Mouse (Mus musculus): ENCODE measurements around the gene Gm28845.

The Gm28845 gene

GRCm38 (mm10) chr1:65119438-65119837, at the start of gene Gm28845:
Gene Gm28845, minus strand, starts transcription at chr1:65119558.
- DNase-seq (ENCODE audit: low read depth, low spot score): peak; percentile 54

- DNase-seq (ENCODE audit: low read depth, low spot score): no peak
These were observed 48.1 kb upstream of the Gm28845 start for GRCm38 (mm10) chr1:65167496-65167895.

- DNase-seq (ENCODE audit: low read depth, low spot score): peak; percentile 17
These were observed 42.9 kb upstream of the Gm28845 start for GRCm38 (mm10) chr1:65162210-65162609.

GRCm38 (mm10) chr1:65156111-65156510, 36.8 kb upstream of the Gm28845 start:
- DNase-seq (ENCODE audit: low read depth, low spot score): no peak

GRCm38 (mm10) chr1:65154814-65155213, 35.5 kb upstream of the Gm28845 start:
- DNase-seq (ENCODE audit: low read depth, low spot score): no peak

- no peak for DNase-seq (ENCODE audit: low read depth, low spot score)
These were observed 28.6 kb upstream of the Gm28845 start for GRCm38 (mm10) chr1:65147971-65148370.

- no peak for DNase-seq (ENCODE audit: low read depth, low spot score)
These were observed 28.0 kb upstream of the Gm28845 start for GRCm38 (mm10) chr1:65147326-65147725.

GRCm38 (mm10) chr1:65146601-65147000, 27.2 kb upstream of the Gm28845 start:
- no peak for DNase-seq (ENCODE audit: low read depth, low spot score)

GRCm38 (mm10) chr1:65144783-65145182, 25.4 kb upstream of the Gm28845 start:
- DNase-seq (ENCODE audit: low read depth, low spot score): no peak

- DNase-seq (ENCODE audit: low read depth, low spot score): no peak
These were observed 18.2 kb upstream of the Gm28845 start for GRCm38 (mm10) chr1:65137560-65137959.

GRCm38 (mm10) chr1:65132833-65133232, 13.5 kb upstream of the Gm28845 start:
- DNase-seq (ENCODE audit: low read depth, low spot score): no peak

GRCm38 (mm10) chr1:65131671-65132070, 12.3 kb upstream of the Gm28845 start:
- no peak for DNase-seq (ENCODE audit: low read depth, low spot score)

- no peak for DNase-seq (ENCODE audit: low read depth, low spot score)
These were observed 10.9 kb upstream of the Gm28845 start for GRCm38 (mm10) chr1:65130226-65130625.

GRCm38 (mm10) chr1:65129634-65130180, 10.3 kb upstream of the Gm28845 start:
- DNase-seq (ENCODE audit: low read depth, low spot score): no peak

GRCm38 (mm10) chr1:65122574-65123372, 3.4 kb upstream of the Gm28845 start, which contains the start of gene D630023F18Rik:
Gene D630023F18Rik, minus strand, starts transcription at chr1:65123214.
- DNase-seq (ENCODE audit: low read depth, low spot score): no peak

GRCm38 (mm10) chr1:65118150-65118913, 1.0 kb downstream of the Gm28845 start:
- DNase-seq (ENCODE audit: low read depth, low spot score): no peak

- peak; percentile 46 for DNase-seq (ENCODE audit: low read depth, low spot score)
These were observed 5.7 kb downstream of the Gm28845 start for GRCm38 (mm10) chr1:65113536-65114172.

- DNase-seq (ENCODE audit: low read depth, low spot score): peak; percentile 82
These were observed 6.6 kb downstream of the Gm28845 start for GRCm38 (mm10) chr1:65112807-65113196.

GRCm38 (mm10) chr1:65112031-65112806, 7.1 kb downstream of the Gm28845 start:
- peak; percentile 82 for DNase-seq (ENCODE audit: low read depth, low spot score)

GRCm38 (mm10) chr1:65109756-65110435, 9.5 kb downstream of the Gm28845 start:
- DNase-seq (ENCODE audit: low read depth, low spot score): no peak

- DNase-seq (ENCODE audit: low read depth, low spot score): no peak
These were observed 10.2 kb downstream of the Gm28845 start for GRCm38 (mm10) chr1:65109196-65109595.

Measured in A20 (cell line).